Comparison of ENCODE assay signal across 1 mouse cellular context in genomic region chr5:136230348-136231035, GRCm38 (mm10).
TF ChIP-seq lines count a peak whose summit lies in the region.

No protein-coding gene starts in this region.

TF ChIP-seq in CH12.LX, 34 proteins besides CTCF, POLR2A, EP300 and RAD21 (continued from another document):
- TF ChIP-seq BHLHE40 (IDR thresholded peaks at IDR 0.05; ENCODE audit: low read depth, low read length), result peak; percentile 25; the same call in 1 of the 2 replicates
- TF ChIP-seq MYC (IDR thresholded peaks at IDR 0.05; ENCODE audit: low read depth, low read length), result no peak
- no peak for TF ChIP-seq NELFE (IDR thresholded peaks at IDR 0.05; ENCODE audit: low read depth, low read length)
- TF ChIP-seq MXI1 (IDR thresholded peaks at IDR 0.05; ENCODE audit: low read depth, low read length), result no peak
- no peak for TF ChIP-seq ZC3H11A (IDR thresholded peaks at IDR 0.05; ENCODE audit: low read depth, low read length)
- TF ChIP-seq ETS1 (conservative IDR thresholded peaks at IDR 0.05; ENCODE audit: low read depth, low read length), result peak; percentile 33; the same call in 1 of the 2 replicates
- no peak for TF ChIP-seq E2F4 (IDR thresholded peaks at IDR 0.05; ENCODE audit: insufficient replicate concordance, low read depth, low read length)
- TF ChIP-seq MAFK (IDR thresholded peaks at IDR 0.05; ENCODE audit: insufficient replicate concordance, low read length), result no peak
- no peak for TF ChIP-seq ELF1 (IDR thresholded peaks at IDR 0.05; ENCODE audit: low read depth, low read length)
- TF ChIP-seq CHD1 (IDR thresholded peaks at IDR 0.05; ENCODE audit: low read depth, low read length), result no peak
- no peak for TF ChIP-seq KAT2A (IDR thresholded peaks at IDR 0.05; ENCODE audit: insufficient replicate concordance, low read length)
- TF ChIP-seq NRF1 (IDR thresholded peaks at IDR 0.05; ENCODE audit: low read depth, low read length), result no peak
- TF ChIP-seq UBTF (IDR thresholded peaks at IDR 0.05; ENCODE audit: low read depth, low read length), result no peak
- TF ChIP-seq TCF12 (IDR thresholded peaks at IDR 0.05; ENCODE audit: low read depth, low read length), result peak; percentile 45; the same call in 1 of the 2 replicates
- TF ChIP-seq MAZ (IDR thresholded peaks at IDR 0.05; ENCODE audit: low read depth, low read length), result no peak
- peak; percentile 54; the same call in 1 of the 2 replicates for TF ChIP-seq MEF2A (IDR thresholded peaks at IDR 0.05; ENCODE audit: borderline replicate concordance, low read depth, low read length)
